Mouse (Mus musculus): Measurements from ENCODE around the gene Cfap298.

Cfap298 gene

GRCm38 (mm10) chr16:90911766-90912165, 23.1 kb downstream of the Cfap298 start:
- no peak for DNase-seq (ENCODE audit: low spot score)

GRCm38 (mm10) chr16:90910855-90911533, 23.9 kb downstream of the Cfap298 start:
- no peak for DNase-seq (ENCODE audit: low spot score)

DNA sequence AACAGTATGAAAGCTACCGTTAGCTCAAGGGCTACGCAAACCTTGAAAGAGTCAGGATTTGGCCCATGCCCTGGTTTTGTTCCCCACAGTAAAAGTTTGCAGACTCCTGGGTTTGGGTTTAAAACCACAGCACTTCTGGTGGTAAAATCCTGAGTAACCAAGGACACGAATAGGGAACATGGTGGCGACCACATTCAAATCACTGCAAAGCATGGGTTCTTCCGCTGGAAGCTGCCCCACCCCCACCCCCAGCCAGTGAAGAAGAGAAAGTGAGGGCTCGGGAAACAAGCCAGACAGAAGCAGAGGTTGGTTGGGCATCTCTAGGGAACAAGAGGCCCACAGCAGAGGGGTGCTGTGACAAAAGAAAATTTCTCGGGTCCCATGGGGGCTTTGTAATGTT, 27.7 kb downstream of the Cfap298 start:
- DNase-seq (ENCODE audit: low spot score), result no peak

- no peak for DNase-seq (ENCODE audit: low spot score)
Observed at GRCm38 (mm10) chr16:90903300-90903699, 31.6 kb downstream of the Cfap298 start.

- no peak for DNase-seq (ENCODE audit: low spot score)
Observed at GRCm38 (mm10) chr16:90901364-90901763, 33.5 kb downstream of the Cfap298 start.

DNA sequence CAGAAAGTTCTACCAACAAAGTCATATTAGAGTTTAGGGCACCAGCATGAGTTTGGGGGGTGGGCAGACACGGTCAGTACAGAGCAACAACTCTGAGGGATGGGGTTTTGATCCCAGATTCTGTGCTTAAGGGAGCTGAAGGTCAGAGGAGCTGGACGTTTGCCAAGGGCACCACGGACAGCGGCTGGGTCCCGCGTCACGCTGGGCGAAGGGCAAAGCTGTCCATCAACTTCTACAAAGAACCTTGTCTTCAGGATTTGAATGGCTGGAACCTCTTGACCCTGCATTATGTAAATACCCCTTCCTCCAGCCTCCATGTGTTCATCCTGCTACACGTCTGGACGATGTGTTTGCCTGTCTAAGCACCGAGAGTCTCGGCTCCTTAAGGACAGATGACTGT, 35.4 kb downstream of the Cfap298 start:
- peak; percentile 13 for DNase-seq (ENCODE audit: low spot score)

DNA sequence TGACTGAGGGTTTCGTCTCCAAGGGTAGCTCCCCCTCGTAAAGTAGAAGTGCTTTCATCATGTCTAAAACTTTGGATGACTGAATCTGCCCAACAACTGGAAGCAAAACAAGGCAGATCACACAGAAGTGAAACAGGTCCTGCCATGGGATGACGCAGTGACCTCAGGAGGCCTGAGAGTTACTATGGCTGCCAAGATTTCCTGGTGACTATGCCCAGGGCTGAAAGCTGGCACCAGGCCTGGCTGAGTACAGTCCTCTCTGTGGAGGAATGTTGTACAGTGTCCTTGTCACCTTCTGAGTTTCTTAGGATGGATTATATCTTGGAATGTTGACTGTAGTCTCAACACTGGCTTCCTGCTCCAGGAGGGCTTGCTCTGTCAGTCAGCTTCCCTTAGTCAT, 37.3 kb downstream of the Cfap298 start:
- no peak for DNase-seq (ENCODE audit: low spot score)

GRCm38 (mm10) chr16:90893792-90894191, 41.1 kb downstream of the Cfap298 start:
- DNase-seq (ENCODE audit: low spot score), result no peak

GRCm38 (mm10) chr16:90893019-90893418, 41.9 kb downstream of the Cfap298 start:
- DNase-seq (ENCODE audit: low spot score), result no peak

GRCm38 (mm10) chr16:90892081-90892480, 42.8 kb downstream of the Cfap298 start:
- no peak for DNase-seq (ENCODE audit: low spot score)

DNA sequence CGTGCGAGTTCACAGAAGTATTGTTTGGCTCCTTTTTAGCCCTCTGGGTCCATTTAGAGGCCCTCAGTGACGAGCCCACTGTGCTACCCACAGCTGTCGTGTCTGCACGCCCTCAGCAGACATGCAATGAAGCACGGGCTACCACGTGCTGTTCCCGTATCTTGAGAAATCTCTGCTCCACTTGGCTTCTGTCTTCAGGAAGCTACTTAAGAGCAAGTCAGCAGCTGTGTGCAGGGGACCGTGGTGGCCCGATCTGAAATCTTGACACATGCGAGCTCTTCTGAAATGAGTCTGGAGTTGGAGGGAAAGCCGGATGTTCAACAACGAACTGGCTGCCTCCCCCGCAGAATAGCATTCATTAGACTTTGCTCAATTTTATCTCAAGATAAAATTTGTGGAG, 43.3 kb downstream of the Cfap298 start:
- no peak for DNase-seq (ENCODE audit: low spot score)

DNA sequence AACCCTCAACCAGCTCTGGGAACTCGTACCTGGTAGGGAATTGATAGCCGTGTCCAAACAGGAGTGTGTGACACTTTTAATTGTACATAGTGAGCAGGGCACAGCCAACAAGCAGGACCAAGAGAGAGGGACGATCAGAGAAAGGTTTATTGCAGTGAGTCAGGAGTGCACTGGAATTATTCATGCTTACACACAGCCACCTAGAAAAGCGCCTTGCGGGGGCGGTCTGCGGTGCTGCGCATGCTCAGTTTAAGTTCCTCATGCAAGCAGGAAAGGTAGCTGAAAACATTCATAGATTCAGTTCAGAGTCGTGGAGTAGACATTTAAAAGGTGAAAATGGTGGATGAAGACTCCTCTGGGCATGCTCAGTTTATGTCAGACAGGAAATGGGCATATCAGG, 44.2 kb downstream of the Cfap298 start:
- DNase-seq (ENCODE audit: low spot score), result no peak

GRCm38 (mm10) chr16:90885781-90886565, 48.9 kb downstream of the Cfap298 start:
- no peak for DNase-seq (ENCODE audit: low spot score)

- no peak for DNase-seq (ENCODE audit: low spot score)
Observed at GRCm38 (mm10) chr16:90885351-90885750, 49.6 kb downstream of the Cfap298 start.

- no peak for DNase-seq (ENCODE audit: low spot score)
Observed at GRCm38 (mm10) chr16:90882501-90882977, 52.4 kb downstream of the Cfap298 start.

DNA sequence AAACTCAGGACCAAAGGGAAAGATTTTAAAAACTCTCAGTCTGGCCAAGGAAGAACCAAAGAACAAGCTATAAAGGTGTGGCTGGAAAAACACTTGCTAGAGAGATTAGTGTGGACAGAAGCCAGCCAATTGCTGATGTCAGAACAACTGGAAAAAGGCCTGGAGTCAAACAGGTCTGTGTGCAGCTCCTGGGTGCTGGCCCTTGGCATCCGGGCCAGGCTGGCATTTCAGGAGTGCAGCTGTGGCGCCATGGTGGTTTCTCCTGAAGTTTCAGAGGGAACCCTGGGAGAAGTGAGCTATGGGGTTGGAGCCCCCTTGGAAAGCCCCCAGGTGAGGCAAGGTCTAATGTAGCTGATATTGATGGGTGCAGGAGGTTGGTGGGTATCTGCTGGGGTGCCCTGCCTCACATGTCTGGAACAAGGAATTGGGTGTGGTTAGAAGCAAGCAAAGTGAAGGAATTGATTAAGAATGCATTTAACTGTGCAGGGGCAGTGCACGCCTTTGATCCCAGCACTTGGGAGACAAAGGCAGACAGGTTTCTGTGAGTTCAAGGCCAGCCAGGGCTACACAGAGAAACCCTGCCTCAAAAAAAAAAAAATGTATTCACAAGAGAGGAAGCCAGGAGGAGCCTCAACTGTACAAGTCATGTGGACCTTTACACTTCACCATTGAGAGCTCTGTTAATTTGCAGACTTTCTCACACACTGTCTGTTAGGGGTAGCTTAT, 56.6 kb downstream of the Cfap298 start:
- no peak for DNase-seq (ENCODE audit: low spot score)

All from yolk sac, embryonic 10.5 days (tissue).